Mouse (Mus musculus) liver, adult 2 months (tissue): ENCODE measurements around the gene Gm5741. TPM values are rescaled to one million over a fixed set of nuclear protein-coding genes. Genes with fewer than 3 reads are reported as not detected.

Experiments used
- DNase-seq: peaks from one replicate; pipeline ENCODE4 v3.0.0-alpha.2; 2011; ENCODE audit warnings: low read depth, low spot score; ENCODE audit errors: extremely low read depth
- H3K27ac ChIP-seq: fragments of 200-500 bp; replicated peaks from 2 replicates; pipeline ENCODE4 v1.5.1; 2012; ENCODE audit warnings: low read depth, mild to moderate bottlenecking, control low read depth, inconsistent platforms, low read length; ENCODE audit not compliant: insufficient read depth
- H3K27me3 ChIP-seq: fragments of 200-500 bp; 2 replicates; pipeline ENCODE4 v1.6.1; 2012; ENCODE audit warnings: mild to moderate bottlenecking, moderate library complexity, low read length, inconsistent platforms; ENCODE audit not compliant: control insufficient read depth, insufficient read depth
- H3K36me3 ChIP-seq: fragments of 200-500 bp; 2 replicates; pipeline ENCODE4 v1.6.1; 2012; ENCODE audit warnings: low read length, inconsistent platforms; ENCODE audit not compliant: control insufficient read depth, insufficient read depth
- H3K4me1 ChIP-seq: fragments of 200-500 bp; 2 replicates; pipeline ENCODE4 v1.6.1; 2011; ENCODE audit warnings: low read length; ENCODE audit not compliant: control insufficient read depth, insufficient read depth
- H3K4me3 ChIP-seq: fragments of 200-500 bp; 2 replicates; pipeline ENCODE4 v1.5.1; 2011; ENCODE audit warnings: low read depth, mild to moderate bottlenecking, control low read depth, low read length, moderate library complexity; ENCODE audit not compliant: insufficient read depth
- H3K79me2 ChIP-seq: fragments of 200-500 bp; 2 replicates; pipeline ENCODE4 v1.6.1; 2012; ENCODE audit warnings: inconsistent platforms, mild to moderate bottlenecking, low read length, moderate library complexity; ENCODE audit not compliant: control insufficient read depth, insufficient read depth
- H3K9ac ChIP-seq: fragments of 200-500 bp; 2 replicates; pipeline ENCODE4 v1.6.1; 2012; ENCODE audit warnings: low read depth, mild to moderate bottlenecking, control low read depth, inconsistent platforms, low read length
- CTCF ChIP-seq: fragments of 200-500 bp; IDR thresholded peaks from 2 replicates; pipeline ENCODE4 v1.5.1; 2011; ENCODE audit warnings: low read depth, low read length, control low read depth
- POLR2A ChIP-seq: fragments of 200-500 bp; IDR thresholded peaks from 2 replicates; pipeline ENCODE4 v1.6.1; 2011; ENCODE audit warnings: low read length, control low read depth; ENCODE audit not compliant: insufficient read depth; ENCODE audit errors: extremely low read depth
- WGBS: fragments of 180-500 bp; shearing (Covaris S2); methylation state at CpG from one replicate; pipeline ENCODE4 v1.1.7; 2018; 5-methylcytosine and 5-hydroxymethylcytosine counted together
- polyA plus RNA-seq: library from polyadenylated mRNA; depleted of rRNA; stranded (reverse); fragments of >200 nt; gene quantifications from 2 replicates; pipeline ENCODE4 v1.2.3, GENCODE M21; 2012; rRNA removed
- total RNA-seq: library from RNA; depleted of rRNA; stranded (reverse); fragments of >200 nt; gene quantifications from 2 replicates; pipeline ENCODE4 v1.2.3, GENCODE M21; 2014; rRNA removed

The Gm5741 gene
- total and polyA plus RNA-seq, 2 experiments = not detected

- Histone ChIP-seq H3K4me3 (peak overlapping the region; percentile 75), H3K36me3 (peaks cover 13% of the 10 kb centered on the region), H3K27ac (peak overlapping the region; percentile 85), H3K79me2 (peaks cover 28% of the 10 kb centered on the region), H3K27me3 (no peaks in the 10 kb centered on the region), H3K9ac (peak overlapping the region; percentile 83), H3K4me1 (peaks cover 29% of the 10 kb centered on the region)
- TF ChIP-seq CTCF = no peak
- TF ChIP-seq POLR2A = peak; percentile 63; the same call in 1 of the 2 replicates
- peak; percentile 85 for DNase-seq
- WGBS = under 1% methylated on average over 13 of the region's 13 CpGs
Measured at GRCm38 (mm10) chr8:85027516-85027855, 40.3 kb downstream of the Gm5741 start.

DNA sequence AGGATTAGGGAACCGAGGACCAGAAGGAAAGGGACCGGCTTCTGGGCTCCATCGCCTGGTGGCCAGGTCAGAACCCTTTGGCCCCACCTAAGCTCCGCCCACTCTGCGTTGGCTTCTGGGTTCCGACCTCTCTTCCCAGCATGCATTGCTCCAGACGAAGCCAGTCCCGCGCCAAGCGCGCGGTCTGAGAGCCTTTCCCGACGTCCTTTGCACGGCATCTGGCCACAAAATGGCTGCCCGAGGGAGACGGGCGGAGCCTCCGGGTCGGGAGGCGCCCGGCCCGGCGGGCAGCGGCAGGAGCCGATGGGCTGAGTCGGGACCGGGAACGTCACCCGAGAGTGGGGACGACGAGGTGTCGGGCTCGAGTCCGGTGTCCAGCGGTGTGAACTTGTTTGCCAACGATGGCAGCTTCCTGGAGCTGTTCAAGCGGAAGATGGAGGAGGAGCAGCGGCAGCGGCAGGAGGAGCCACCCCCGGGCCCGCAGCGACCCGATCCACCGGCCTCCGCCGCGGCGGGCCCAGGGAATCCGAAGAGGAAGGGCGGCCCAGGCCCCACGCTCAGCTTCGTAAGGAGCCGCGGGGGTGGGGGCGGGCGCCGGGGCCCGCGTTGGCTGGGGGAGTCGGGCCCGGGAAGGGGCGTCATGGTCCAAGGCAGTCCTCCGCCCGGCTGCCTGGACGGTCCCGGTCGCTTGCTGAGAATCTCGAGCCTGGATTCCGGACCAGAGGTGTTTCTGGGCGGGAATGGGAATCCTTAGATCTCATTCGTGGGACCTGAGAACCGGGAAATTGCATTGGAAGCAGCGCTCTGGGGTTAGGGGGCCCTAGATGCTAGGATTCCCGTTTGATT lies 40.9 kb downstream of the Gm5741 start, which contains the start of gene Trir:
Trir (plus strand) TSS at position 154 of the 846 bp plus-strand sequence.
- peak; percentile 92 for DNase-seq
- under 1% methylated on average over 73 of the region's 75 CpGs for WGBS
- H3K36me3 ChIP-seq = peaks cover 13% of the 10 kb centered on the region
- peak within 1 kb of the TSS; percentile 85 for H3K27ac ChIP-seq
- H3K4me1 ChIP-seq = peaks cover 24% of the 10 kb centered on the region
- H3K79me2 ChIP-seq = peaks cover 33% of the 10 kb centered on the region
- H3K27me3 ChIP-seq = no peaks in the 10 kb centered on the region
- H3K4me3 ChIP-seq = peak within 1 kb of the TSS; percentile 75
- TF ChIP-seq CTCF (0 out of 2 replicates have a peak, but pooled peaks have one; percentile 7), POLR2A (peak; percentile 95)
- peak within 1 kb of the TSS; percentile 83 for H3K9ac ChIP-seq

- peak; percentile 95 for DNase-seq
- Histone ChIP-seq H3K4me1 (peaks cover 21% of the 10 kb centered on the region), H3K36me3 (peaks cover 10% of the 10 kb centered on the region), H3K79me2 (peaks cover 33% of the 10 kb centered on the region), H3K9ac (peak within 1 kb of the TSS; percentile 86), H3K27ac (peak within 1 kb of the TSS; percentile 53), H3K27me3 (no peaks in the 10 kb centered on the region), H3K4me3 (peak within 1 kb of the TSS; percentile 94)
- WGBS = under 1% methylated on average over 30 of the region's 30 CpGs
- TF ChIP-seq POLR2A (no peak), CTCF (no peak)
Measured at GRCm38 (mm10) chr8:85025098-85025932, 42.5 kb downstream of the Gm5741 start, which contains the start of gene Asna1. Gene Asna1 (minus strand): TSS chr8:85025281.

DNA sequence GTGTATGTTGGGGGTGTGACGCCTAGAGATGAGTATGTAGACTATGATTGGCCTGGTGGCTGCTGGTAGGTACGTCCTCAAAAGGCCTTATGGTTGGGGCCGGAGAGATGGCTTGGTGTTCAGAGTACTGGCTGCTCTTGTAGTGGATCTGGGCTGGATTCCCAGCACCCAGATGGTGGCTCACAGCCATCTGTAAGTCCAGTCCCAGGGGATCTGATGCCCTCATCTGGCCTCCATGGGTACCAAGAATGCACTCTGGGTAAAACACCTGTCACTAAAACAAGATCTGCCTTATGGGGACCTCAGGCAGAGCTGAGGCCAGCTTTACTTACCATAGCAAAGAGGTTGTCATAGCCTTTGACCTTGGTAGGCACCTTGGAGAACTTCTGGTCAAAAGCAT lies 43.9 kb downstream of the Gm5741 start:
- no peaks in the 10 kb centered on the region for H3K27me3 ChIP-seq
- H3K36me3 ChIP-seq = peaks cover 3% of the 10 kb centered on the region; the same call in 1 of the 2 replicates
- H3K9ac ChIP-seq = no peak overlapping the region
- 97% methylated on average over 3 of the region's 3 CpGs for WGBS
- H3K4me1 ChIP-seq = peaks cover 20% of the 10 kb centered on the region
- peaks cover 26% of the 10 kb centered on the region for H3K79me2 ChIP-seq
- no peak for DNase-seq
- no peak for TF ChIP-seq POLR2A
- TF ChIP-seq CTCF = no peak
- H3K27ac ChIP-seq = no peak overlapping the region
- H3K4me3 ChIP-seq = no peak overlapping the region

DNA sequence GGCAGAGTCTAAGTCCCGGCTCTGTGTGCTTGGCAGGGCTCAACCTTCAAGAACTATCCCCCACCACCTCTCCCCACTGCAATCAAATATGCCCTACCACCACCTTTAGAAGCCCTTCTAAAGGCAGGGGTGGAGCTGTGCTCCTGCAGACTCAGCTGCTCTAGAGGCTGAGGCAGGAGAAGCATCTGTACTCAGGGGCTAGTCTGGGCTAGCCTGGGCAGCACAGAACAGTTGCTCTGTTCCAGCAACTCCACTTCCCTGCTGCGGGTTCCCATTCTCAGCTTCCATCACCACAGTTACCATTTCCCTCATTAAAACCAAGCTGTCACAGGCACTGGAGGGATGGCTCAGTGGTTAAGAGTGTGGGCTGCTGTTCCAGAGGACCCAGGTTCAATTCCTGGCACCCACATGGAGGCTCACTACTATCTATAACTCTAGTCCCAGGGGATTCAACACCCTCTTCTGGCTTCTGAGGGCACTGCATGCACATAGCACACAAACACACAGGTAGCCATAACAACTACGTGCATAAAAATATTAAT lies 46.2 kb downstream of the Gm5741 start:
- peaks cover 3% of the 10 kb centered on the region; the same call in 1 of the 2 replicates for H3K36me3 ChIP-seq
- DNase-seq = no peak
- H3K27ac ChIP-seq = no peak overlapping the region
- H3K79me2 ChIP-seq = peaks cover 15% of the 10 kb centered on the region; the same call in 1 of the 2 replicates
- 96% methylated on average over 3 of the region's 3 CpGs for WGBS
- no peak overlapping the region for H3K4me3 ChIP-seq
- TF ChIP-seq POLR2A (no peak), CTCF (no peak)
- no peaks in the 10 kb centered on the region for H3K27me3 ChIP-seq
- H3K4me1 ChIP-seq = peaks cover 10% of the 10 kb centered on the region; the same call in 1 of the 2 replicates
- no peak overlapping the region for H3K9ac ChIP-seq

Other genes with a start within 250 kb of the Gm5741 start
- 0.94 and 1.8 TPM in 2 replicates for gene Dand5, start 245.2 kb downstream of the Gm5741 start, total RNA-seq
- gene Dand5, start 245.2 kb downstream of the Gm5741 start, polyA plus RNA-seq = 2.0 and 2.6 TPM in 2 replicates
- gene Gadd45gip1, start 236.5 kb downstream of the Gm5741 start, total RNA-seq = 26.7 and 28.1 TPM in 2 replicates
- gene Gadd45gip1, start 236.5 kb downstream of the Gm5741 start, polyA plus RNA-seq = 29.8 and 34.2 TPM in 2 replicates
- 28.2 and 40.7 TPM in 2 replicates for gene Rad23a, start 227.3 kb downstream of the Gm5741 start, total RNA-seq
- 52.0 and 68.4 TPM in 2 replicates for gene Rad23a, start 227.3 kb downstream of the Gm5741 start, polyA plus RNA-seq
- gene Calr, start 221.0 kb downstream of the Gm5741 start, total RNA-seq = 411 and 458 TPM in 2 replicates
- 308 and 349 TPM in 2 replicates for gene Calr, start 221.0 kb downstream of the Gm5741 start, polyA plus RNA-seq
- 11.0 and 13.6 TPM in 2 replicates for gene Farsa, start 211.0 kb downstream of the Gm5741 start, total RNA-seq
- 24.1 and 32.4 TPM in 2 replicates for gene Farsa, start 211.0 kb downstream of the Gm5741 start, polyA plus RNA-seq
- gene Syce2, start 195.9 kb downstream of the Gm5741 start, total RNA-seq = 1.1 and 1.6 TPM in 2 replicates
- gene Syce2, start 195.9 kb downstream of the Gm5741 start, polyA plus RNA-seq = 0.92 and 1.0 TPM in 2 replicates
- gene Gcdh, start 174.1 kb downstream of the Gm5741 start, total RNA-seq = 461 and 560 TPM in 2 replicates
- 1,882 and 2,081 TPM in 2 replicates for gene Gcdh, start 174.1 kb downstream of the Gm5741 start, polyA plus RNA-seq
- 4.8 and 5.8 TPM in 2 replicates for gene Klf1, start 166.1 kb downstream of the Gm5741 start, total RNA-seq
- gene Klf1, start 166.1 kb downstream of the Gm5741 start, polyA plus RNA-seq = 5.2 and 6.6 TPM in 2 replicates
- gene Dnase2a, start 159.4 kb downstream of the Gm5741 start, total RNA-seq = 13.0 and 16.1 TPM in 2 replicates
- gene Dnase2a, start 159.4 kb downstream of the Gm5741 start, polyA plus RNA-seq = 16.1 and 20.0 TPM in 2 replicates
- gene Mast1, start 130.6 kb downstream of the Gm5741 start, total RNA-seq = 0.09 and 0.13 TPM in 2 replicates
- 0.25 and 0.43 TPM in 2 replicates for gene Mast1, start 130.6 kb downstream of the Gm5741 start, polyA plus RNA-seq
- not detected in 2 replicates for gene Rtbdn, start 121.0 kb downstream of the Gm5741 start, total RNA-seq
- not detected in 2 replicates for gene Rtbdn, start 121.0 kb downstream of the Gm5741 start, polyA plus RNA-seq
- gene Gm49661, start 98.5 kb downstream of the Gm5741 start, total RNA-seq = not detected in 2 replicates
- gene Gm49661, start 98.5 kb downstream of the Gm5741 start, polyA plus RNA-seq = 1.0 TPM in 1 of 2 replicates, not detected in the other
- gene Prdx2, start 98.4 kb downstream of the Gm5741 start, total RNA-seq = 135 and 157 TPM in 2 replicates
- 110 and 142 TPM in 2 replicates for gene Prdx2, start 98.4 kb downstream of the Gm5741 start, polyA plus RNA-seq
- 17.1 and 24.5 TPM in 2 replicates for gene Rnaseh2a, start 98.2 kb downstream of the Gm5741 start, total RNA-seq
- gene Rnaseh2a, start 98.2 kb downstream of the Gm5741 start, polyA plus RNA-seq = 25.6 and 28.3 TPM in 2 replicates
- 29.5 and 45.6 TPM in 2 replicates for gene Junb, start 89.3 kb downstream of the Gm5741 start, total RNA-seq
- gene Junb, start 89.3 kb downstream of the Gm5741 start, polyA plus RNA-seq = 12.3 and 17.9 TPM in 2 replicates
- 12.4 and 14.2 TPM in 2 replicates for gene Hook2, start 77.4 kb downstream of the Gm5741 start, total RNA-seq
- 9.6 and 12.5 TPM in 2 replicates for gene Hook2, start 77.4 kb downstream of the Gm5741 start, polyA plus RNA-seq
- not detected in 2 replicates for gene Best2, start 53.5 kb downstream of the Gm5741 start, total RNA-seq
- 0.06 TPM in 1 of 2 replicates, not detected in the other for gene Best2, start 53.5 kb downstream of the Gm5741 start, polyA plus RNA-seq
- 30.3 and 33.8 TPM in 2 replicates for gene Asna1, start 42.7 kb downstream of the Gm5741 start, total RNA-seq
- gene Asna1, start 42.7 kb downstream of the Gm5741 start, polyA plus RNA-seq = 60.0 and 71.6 TPM in 2 replicates
- 83.2 and 94.1 TPM in 2 replicates for gene Trir, start 41.2 kb downstream of the Gm5741 start, total RNA-seq
- gene Trir, start 41.2 kb downstream of the Gm5741 start, polyA plus RNA-seq = 69.5 and 80.8 TPM in 2 replicates
- 15.4 and 23.3 TPM in 2 replicates for gene Tnpo2, start 31.1 kb downstream of the Gm5741 start, total RNA-seq
- gene Tnpo2, start 31.1 kb downstream of the Gm5741 start, polyA plus RNA-seq = 28.8 and 33.1 TPM in 2 replicates
- 19.9 and 21.9 TPM in 2 replicates for gene Fbxw9, start 7.9 kb downstream of the Gm5741 start, total RNA-seq
- gene Fbxw9, start 7.9 kb downstream of the Gm5741 start, polyA plus RNA-seq = 55.2 and 75.4 TPM in 2 replicates
- 14.8 and 15.1 TPM in 2 replicates for gene Dhps, start 3.8 kb upstream of the Gm5741 start, total RNA-seq
- gene Dhps, start 3.8 kb upstream of the Gm5741 start, polyA plus RNA-seq = 14.4 and 20.6 TPM in 2 replicates
- 26.3 and 33.0 TPM in 2 replicates for gene Wdr83os, start 12.8 kb upstream of the Gm5741 start, total RNA-seq
- gene Wdr83os, start 12.8 kb upstream of the Gm5741 start, polyA plus RNA-seq = 111 and 126 TPM in 2 replicates
- gene Wdr83, start 13.3 kb upstream of the Gm5741 start, total RNA-seq = 12.2 and 15.5 TPM in 2 replicates
- 22.5 and 26.2 TPM in 2 replicates for gene Wdr83, start 13.3 kb upstream of the Gm5741 start, polyA plus RNA-seq
- gene Man2b1, start 15.3 kb upstream of the Gm5741 start, total RNA-seq = 57.2 and 70.4 TPM in 2 replicates
- 51.5 and 69.5 TPM in 2 replicates for gene Man2b1, start 15.3 kb upstream of the Gm5741 start, polyA plus RNA-seq
- 2.7 and 2.8 TPM in 2 replicates for gene Zfp791, start 55.1 kb upstream of the Gm5741 start, total RNA-seq
- gene Zfp791, start 55.1 kb upstream of the Gm5741 start, polyA plus RNA-seq = 0.38 and 0.49 TPM in 2 replicates
- not detected in 2 replicates for gene Cks1brt, start 83.9 kb upstream of the Gm5741 start, total RNA-seq
- not detected in 2 replicates for gene Cks1brt, start 83.9 kb upstream of the Gm5741 start, polyA plus RNA-seq
- gene Olfr371, start 158.0 kb upstream of the Gm5741 start, total RNA-seq = not detected in 2 replicates
- gene Olfr371, start 158.0 kb upstream of the Gm5741 start, polyA plus RNA-seq = not detected in 2 replicates
- 7.5 and 7.6 TPM in 2 replicates for gene Orc6, start 231.7 kb upstream of the Gm5741 start, total RNA-seq
- 2.4 and 3.2 TPM in 2 replicates for gene Orc6, start 231.7 kb upstream of the Gm5741 start, polyA plus RNA-seq
- gene Vps35, start 231.8 kb upstream of the Gm5741 start, total RNA-seq = 81.3 and 88.0 TPM in 2 replicates
- 9.3 and 10.7 TPM in 2 replicates for gene Vps35, start 231.8 kb upstream of the Gm5741 start, polyA plus RNA-seq